Mouse (Mus musculus) heart, adult 2 months (tissue): ENCODE data around the gene Itgb3bp.

Experiments
- CTCF ChIP-seq: fragments of 200-600 bp; IDR thresholded peaks from 2 replicates; pipeline ENCODE4 v1.8.1; 2022; ENCODE audit warnings: antibody characterized with exemption, mild to moderate bottlenecking, moderate library complexity
- EP300 ChIP-seq: fragments of 200-500 bp; IDR thresholded peaks from 2 replicates; pipeline ENCODE4 v1.6.1; 2011; ENCODE audit warnings: low read depth, low read length, control low read depth; ENCODE audit not compliant: insufficient read depth

- TF ChIP-seq EP300 (no peak), CTCF (no peak)
Observed at GRCm38 (mm10) chr4:99930518-99931239, 1.1 kb upstream of the Itgb3bp start.
